Mouse (Mus musculus) stomach, embryonic 15.5 days (tissue): ENCODE measurements around the gene Apba2. TPM values are rescaled to one million over a fixed set of nuclear protein-coding genes. Genes with fewer than 3 reads are reported as not detected.

ENCODE experiments used
- ATAC-seq: fragments of 200-750 bp; cut with Nextera tagmentation; 2 replicates; pipeline ENCODE4 v1.8.0; 2017; ENCODE audit warnings: low read depth, moderate number of reproducible peaks, moderate TSS enrichment; ENCODE audit not compliant: insufficient read depth, low FRiP score
- H3K27ac ChIP-seq: fragments of 300-500 bp; sonication (generic); 2 replicates; pipeline ENCODE4 v1.5.1; 2015; ENCODE audit warnings: mild to moderate bottlenecking, inconsistent platforms
- H3K27me3 ChIP-seq: fragments of 300-500 bp; sonication (generic); replicated peaks from 2 replicates; pipeline ENCODE4 v1.6.1; 2015; ENCODE audit warnings: inconsistent platforms
- H3K36me3 ChIP-seq: fragments of 300-500 bp; sonication (generic); 2 replicates; pipeline ENCODE4 v1.6.1; 2015; ENCODE audit warnings: inconsistent platforms
- H3K4me1 ChIP-seq: fragments of 300-500 bp; sonication (generic); 2 replicates; pipeline ENCODE4 v1.6.1; 2015; ENCODE audit warnings: inconsistent platforms
- H3K4me2 ChIP-seq: fragments of 300-500 bp; sonication (generic); 2 replicates; pipeline ENCODE4 v1.6.1; 2015; ENCODE audit warnings: mild to moderate bottlenecking, inconsistent platforms
- H3K4me3 ChIP-seq: fragments of 300-500 bp; sonication (generic); replicated peaks from 2 replicates; pipeline ENCODE4 v1.5.1; 2015; ENCODE audit warnings: inconsistent platforms
- H3K9ac ChIP-seq: fragments of 300-500 bp; sonication (generic); 2 replicates; pipeline ENCODE4 v1.6.1; 2015; ENCODE audit warnings: inconsistent platforms
- H3K9me3 ChIP-seq: fragments of 300-500 bp; sonication (generic); 2 replicates; pipeline ENCODE4 v1.6.1; 2016; ENCODE audit warnings: inconsistent platforms
- WGBS: fragments of 180-500 bp; shearing (Covaris S2); methylation state at CpG from one replicate; pipeline ENCODE4 v1.1.7; 2015; 5-methylcytosine and 5-hydroxymethylcytosine counted together
- polyA plus RNA-seq: library from polyadenylated mRNA; unstranded; fragments of >200 nt; fragmentation: Nextera tagmentation; extraction: Ambion mirVana; gene quantifications from 2 replicates; pipeline ENCODE4 v1.2.1, GENCODE M21; 2015

The Apba2 gene
- polyA plus RNA-seq, result 5.6 and 6.1 TPM in 2 replicates

GRCm38 (mm10) chr7:64501536-64502270 is at the start of gene Apba2:
Gene Apba2, plus strand, starts transcription at chr7:64501706.
- Histone ChIP-seq H3K4me3 (peak within 1 kb of the TSS; percentile 54), H3K9ac (0 out of 2 replicates have a peak within 1 kb of the TSS, but pooled peaks have one; percentile 12), H3K9me3 (no peaks in the 10 kb centered on the region), H3K4me1 (peaks cover 12% of the 10 kb centered on the region; the same call in 1 of the 2 replicates), H3K4me2 (peak within 1 kb of the TSS; percentile 95), H3K27me3 (peaks cover 37% of the 10 kb centered on the region), H3K27ac (no peak within 1 kb of the TSS), H3K36me3 (no peaks in the 10 kb centered on the region)
- 1% methylated on average over 94 of the region's 96 CpGs for WGBS
- peak; percentile 67 for ATAC-seq

- no peak overlapping the region for H3K27ac ChIP-seq
- H3K4me1 ChIP-seq, result no peaks in the 10 kb centered on the region
- no peaks in the 10 kb centered on the region for H3K9me3 ChIP-seq
- no peaks in the 10 kb centered on the region for H3K36me3 ChIP-seq
- 70% methylated on average over 5 of the region's 5 CpGs for WGBS
- ATAC-seq, result no peak
- no peak overlapping the region for H3K4me3 ChIP-seq
- no peaks in the 10 kb centered on the region for H3K27me3 ChIP-seq
- H3K9ac ChIP-seq, result no peak overlapping the region
- H3K4me2 ChIP-seq, result no peak overlapping the region
Observed at GRCm38 (mm10) chr7:64451861-64452382, 49.6 kb upstream of the Apba2 start.

- 70% methylated on average over 4 of the region's 4 CpGs for WGBS
- no peak for ATAC-seq
Observed at GRCm38 (mm10) chr7:64452471-64453222, 48.9 kb upstream of the Apba2 start.

GRCm38 (mm10) chr7:64456176-64456575 is 45.3 kb upstream of the Apba2 start:
- H3K4me1 ChIP-seq, result no peaks in the 10 kb centered on the region
- H3K9me3 ChIP-seq, result no peaks in the 10 kb centered on the region
- H3K4me3 ChIP-seq, result no peak overlapping the region
- no peak overlapping the region for H3K4me2 ChIP-seq
- H3K9ac ChIP-seq, result no peak overlapping the region
- 79% methylated on average over 4 of the region's 4 CpGs for WGBS
- H3K27me3 ChIP-seq, result no peaks in the 10 kb centered on the region
- H3K27ac ChIP-seq, result no peak overlapping the region
- H3K36me3 ChIP-seq, result no peaks in the 10 kb centered on the region
- no peak for ATAC-seq

More at GRCm38 (mm10) chr7:64452471-64453222, 48.9 kb upstream of the Apba2 start:
- H3K4me3 ChIP-seq, result no peak overlapping the region
- no peak overlapping the region for H3K27ac ChIP-seq
- no peaks in the 10 kb centered on the region for H3K9me3 ChIP-seq
- no peaks in the 10 kb centered on the region for H3K27me3 ChIP-seq
- H3K4me1 ChIP-seq, result no peaks in the 10 kb centered on the region
- no peaks in the 10 kb centered on the region for H3K36me3 ChIP-seq
- no peak overlapping the region for H3K4me2 ChIP-seq
- H3K9ac ChIP-seq, result no peak overlapping the region

GRCm38 (mm10) chr7:64456676-64457075 is 44.8 kb upstream of the Apba2 start:
- Histone ChIP-seq H3K9me3 (no peaks in the 10 kb centered on the region), H3K27me3 (no peaks in the 10 kb centered on the region), H3K4me3 (no peak overlapping the region), H3K4me2 (no peak overlapping the region), H3K4me1 (no peaks in the 10 kb centered on the region), H3K36me3 (no peaks in the 10 kb centered on the region), H3K9ac (no peak overlapping the region), H3K27ac (no peak overlapping the region)
- WGBS, result 71% methylated on average over 3 of the region's 3 CpGs
- ATAC-seq, result no peak

GRCm38 (mm10) chr7:64457811-64458210 is 43.7 kb upstream of the Apba2 start:
- Histone ChIP-seq H3K27ac (no peak overlapping the region), H3K4me3 (no peak overlapping the region), H3K9ac (no peak overlapping the region), H3K27me3 (no peaks in the 10 kb centered on the region), H3K4me2 (no peak overlapping the region), H3K9me3 (no peaks in the 10 kb centered on the region), H3K4me1 (no peaks in the 10 kb centered on the region), H3K36me3 (no peaks in the 10 kb centered on the region)
- WGBS, result 88% methylated on average over 2 of the region's 2 CpGs
- ATAC-seq, result no peak

- Histone ChIP-seq H3K4me3 (no peak overlapping the region), H3K9ac (no peak overlapping the region), H3K4me1 (peaks cover 9% of the 10 kb centered on the region; the same call in 1 of the 2 replicates), H3K27me3 (peaks cover 18% of the 10 kb centered on the region), H3K9me3 (no peaks in the 10 kb centered on the region), H3K27ac (no peak overlapping the region), H3K4me2 (no peak overlapping the region), H3K36me3 (no peaks in the 10 kb centered on the region)
- no peak for ATAC-seq
- WGBS, result 37% methylated on average over 10 of the region's 10 CpGs
Observed at GRCm38 (mm10) chr7:64497438-64497837, 4.1 kb upstream of the Apba2 start.

- Histone ChIP-seq H3K9ac (no peak overlapping the region), H3K36me3 (no peaks in the 10 kb centered on the region), H3K27ac (no peak overlapping the region), H3K4me2 (peak overlapping the region; percentile 95), H3K4me1 (peaks cover 12% of the 10 kb centered on the region; the same call in 1 of the 2 replicates), H3K27me3 (peaks cover 37% of the 10 kb centered on the region), H3K4me3 (peak overlapping the region; percentile 54), H3K9me3 (no peaks in the 10 kb centered on the region)
- ATAC-seq, result 0 out of 2 replicates have a peak, but pooled peaks have one; percentile 23
- 5% methylated on average over 38 of the region's 47 CpGs for WGBS
Observed at GRCm38 (mm10) chr7:64502271-64503180, 1.0 kb downstream of the Apba2 start.

GRCm38 (mm10) chr7:64503641-64504040 is 2.1 kb downstream of the Apba2 start:
- H3K27ac ChIP-seq, result no peak overlapping the region
- H3K4me2 ChIP-seq, result no peak overlapping the region
- no peaks in the 10 kb centered on the region for H3K9me3 ChIP-seq
- ATAC-seq, result no peak
- H3K27me3 ChIP-seq, result peaks cover 37% of the 10 kb centered on the region
- whole genome bisulfite sequencing, result 81% methylated on average over 6 of the region's 6 CpGs
- H3K9ac ChIP-seq, result no peak overlapping the region
- H3K36me3 ChIP-seq, result no peaks in the 10 kb centered on the region
- H3K4me1 ChIP-seq, result peaks cover 12% of the 10 kb centered on the region; the same call in 1 of the 2 replicates
- no peak overlapping the region for H3K4me3 ChIP-seq

- H3K27me3 ChIP-seq, result peaks cover 37% of the 10 kb centered on the region
- H3K4me3 ChIP-seq, result no peak overlapping the region
- peaks cover 12% of the 10 kb centered on the region; the same call in 1 of the 2 replicates for H3K4me1 ChIP-seq
- 21% methylated on average over 8 of the region's 8 CpGs for WGBS
- no peak for ATAC-seq
- H3K9ac ChIP-seq, result no peak overlapping the region
- no peaks in the 10 kb centered on the region for H3K9me3 ChIP-seq
- H3K36me3 ChIP-seq, result no peaks in the 10 kb centered on the region
- H3K27ac ChIP-seq, result no peak overlapping the region
- no peak overlapping the region for H3K4me2 ChIP-seq
Observed at GRCm38 (mm10) chr7:64504691-64505231, 3.3 kb downstream of the Apba2 start.

- Histone ChIP-seq H3K4me2 (no peak overlapping the region), H3K27ac (no peak overlapping the region), H3K36me3 (no peaks in the 10 kb centered on the region), H3K9me3 (no peaks in the 10 kb centered on the region), H3K4me1 (peaks cover 12% of the 10 kb centered on the region; the same call in 1 of the 2 replicates), H3K9ac (no peak overlapping the region), H3K4me3 (no peak overlapping the region), H3K27me3 (peaks cover 37% of the 10 kb centered on the region)
- 80% methylated on average over 3 of the region's 3 CpGs for WGBS
- ATAC-seq, result no peak
Observed at GRCm38 (mm10) chr7:64505571-64505970, 4.1 kb downstream of the Apba2 start.
